Mouse (Mus musculus): ENCODE results near the gene Mtcl1.

Gene Mtcl1

GRCm38 (mm10) chr17:66449460-66450341 lies at the start of gene Mtcl1:
TSS of gene Mtcl1 (minus strand) at chr17:66449750.
- no peak for TF ChIP-seq GATA4 (IDR thresholded peaks at IDR 0.05; ENCODE audit: insufficient replicate concordance, low read length)

- TF ChIP-seq GATA4 (IDR thresholded peaks at IDR 0.05; ENCODE audit: insufficient replicate concordance, low read length), result no peak
These were observed 49.0 kb upstream of the Mtcl1 start for GRCm38 (mm10) chr17:66498598-66498997.

GRCm38 (mm10) chr17:66496589-66496988 lies 47.0 kb upstream of the Mtcl1 start:
- TF ChIP-seq GATA4 (IDR thresholded peaks at IDR 0.05; ENCODE audit: insufficient replicate concordance, low read length), result no peak

- TF ChIP-seq GATA4 (IDR thresholded peaks at IDR 0.05; ENCODE audit: insufficient replicate concordance, low read length), result no peak
These were observed 40.6 kb upstream of the Mtcl1 start for GRCm38 (mm10) chr17:66490022-66490601.

- TF ChIP-seq GATA4 (IDR thresholded peaks at IDR 0.05; ENCODE audit: insufficient replicate concordance, low read length), result no peak
These were observed 37.0 kb upstream of the Mtcl1 start for GRCm38 (mm10) chr17:66486576-66486975.

GRCm38 (mm10) chr17:66485742-66486141 lies 36.2 kb upstream of the Mtcl1 start:
- TF ChIP-seq GATA4 (IDR thresholded peaks at IDR 0.05; ENCODE audit: insufficient replicate concordance, low read length), result no peak

GRCm38 (mm10) chr17:66484965-66485364 lies 35.4 kb upstream of the Mtcl1 start:
- TF ChIP-seq GATA4 (IDR thresholded peaks at IDR 0.05; ENCODE audit: insufficient replicate concordance, low read length), result no peak

GRCm38 (mm10) chr17:66483651-66484454 lies 34.3 kb upstream of the Mtcl1 start:
- no peak for TF ChIP-seq GATA4 (IDR thresholded peaks at IDR 0.05; ENCODE audit: insufficient replicate concordance, low read length)

GRCm38 (mm10) chr17:66481295-66481694 lies 31.7 kb upstream of the Mtcl1 start:
- no peak for TF ChIP-seq GATA4 (IDR thresholded peaks at IDR 0.05; ENCODE audit: insufficient replicate concordance, low read length)

- TF ChIP-seq GATA4 (IDR thresholded peaks at IDR 0.05; ENCODE audit: insufficient replicate concordance, low read length), result no peak
These were observed 31.1 kb upstream of the Mtcl1 start for GRCm38 (mm10) chr17:66480491-66481278.

GRCm38 (mm10) chr17:66479813-66480490 lies 30.4 kb upstream of the Mtcl1 start:
- TF ChIP-seq GATA4 (IDR thresholded peaks at IDR 0.05; ENCODE audit: insufficient replicate concordance, low read length), result no peak

GRCm38 (mm10) chr17:66479311-66479710 lies 29.8 kb upstream of the Mtcl1 start:
- TF ChIP-seq GATA4 (IDR thresholded peaks at IDR 0.05; ENCODE audit: insufficient replicate concordance, low read length), result no peak

- TF ChIP-seq GATA4 (IDR thresholded peaks at IDR 0.05; ENCODE audit: insufficient replicate concordance, low read length), result no peak
These were observed 23.7 kb upstream of the Mtcl1 start for GRCm38 (mm10) chr17:66473205-66473604.

GRCm38 (mm10) chr17:66471775-66472174 lies 22.2 kb upstream of the Mtcl1 start:
- no peak for TF ChIP-seq GATA4 (IDR thresholded peaks at IDR 0.05; ENCODE audit: insufficient replicate concordance, low read length)

All from liver, adult (tissue).